Mouse (Mus musculus): ENCODE measurements around the gene Vipr1. TPM values are rescaled to one million over a fixed set of nuclear protein-coding genes. Genes with fewer than 3 reads are reported as not detected.

Vipr1 gene
- polyA plus RNA-seq, 1 experiment from 2014 or later: 6.8 TPM

- no peaks in the 10 kb centered on the region for H3K27me3 ChIP-seq (replicated peaks; ENCODE audit: control insufficient read depth, insufficient read depth, low read length)
- no peak for ATAC-seq
- no peak overlapping the region for H3K9ac ChIP-seq (ENCODE audit: low read depth, low read length)
- no peak overlapping the region for H3K4me3 ChIP-seq (ENCODE audit: low read length)
- no peaks in the 10 kb centered on the region for H3K36me3 ChIP-seq (ENCODE audit: control insufficient read depth, insufficient read depth, low read length)
- H3K27ac ChIP-seq (ENCODE audit: low read length): no peak overlapping the region
- no peak overlapping the region for H3K4me2 ChIP-seq (ENCODE audit: low read depth, low read length)
- no peaks in the 10 kb centered on the region for H3K9me3 ChIP-seq (ENCODE audit: control insufficient read depth, low read length)
- H3K4me1 ChIP-seq (ENCODE audit: control insufficient read depth, insufficient read depth, low read length): peaks cover 10% of the 10 kb centered on the region
- WGBS: 64% methylated on average over 1 of the region's 1 CpGs
Measured at GRCm38 (mm10) chr9:121630627-121631026, 11.9 kb upstream of the Vipr1 start.

GRCm38 (mm10) chr9:121631946-121632345 lies 10.6 kb upstream of the Vipr1 start:
- Histone ChIP-seq H3K4me2 (ENCODE audit: low read depth, low read length) (no peak overlapping the region), H3K36me3 (ENCODE audit: control insufficient read depth, insufficient read depth, low read length) (no peaks in the 10 kb centered on the region), H3K4me3 (ENCODE audit: low read length) (no peak overlapping the region), H3K4me1 (ENCODE audit: control insufficient read depth, insufficient read depth, low read length) (peaks cover 10% of the 10 kb centered on the region), H3K27me3 (replicated peaks; ENCODE audit: control insufficient read depth, insufficient read depth, low read length) (no peaks in the 10 kb centered on the region), H3K27ac (ENCODE audit: low read length) (no peak overlapping the region), H3K9ac (ENCODE audit: low read depth, low read length) (no peak overlapping the region), H3K9me3 (ENCODE audit: control insufficient read depth, low read length) (no peaks in the 10 kb centered on the region)
- ATAC-seq: peak; percentile 59
- WGBS: 49% methylated on average over 4 of the region's 4 CpGs

- Histone ChIP-seq H3K27ac (ENCODE audit: low read length) (no peak overlapping the region), H3K36me3 (ENCODE audit: control insufficient read depth, insufficient read depth, low read length) (no peaks in the 10 kb centered on the region), H3K9ac (ENCODE audit: low read depth, low read length) (no peak overlapping the region), H3K4me2 (ENCODE audit: low read depth, low read length) (no peak overlapping the region), H3K4me1 (ENCODE audit: control insufficient read depth, insufficient read depth, low read length) (peaks cover 10% of the 10 kb centered on the region), H3K27me3 (replicated peaks; ENCODE audit: control insufficient read depth, insufficient read depth, low read length) (no peaks in the 10 kb centered on the region), H3K4me3 (ENCODE audit: low read length) (no peak overlapping the region), H3K9me3 (ENCODE audit: control insufficient read depth, low read length) (no peaks in the 10 kb centered on the region)
- WGBS: 87% methylated on average over 10 of the region's 10 CpGs
- ATAC-seq: 0 out of 2 replicates have a peak, but pooled peaks have one; percentile 38
Measured at GRCm38 (mm10) chr9:121632891-121633290, 9.6 kb upstream of the Vipr1 start.

- no peak overlapping the region for H3K4me3 ChIP-seq (ENCODE audit: low read length)
- H3K27ac ChIP-seq (ENCODE audit: low read length): no peak overlapping the region
- H3K27me3 ChIP-seq (replicated peaks; ENCODE audit: control insufficient read depth, insufficient read depth, low read length): no peaks in the 10 kb centered on the region
- H3K9ac ChIP-seq (ENCODE audit: low read depth, low read length): no peak overlapping the region
- ATAC-seq: peak; percentile 48
- no peaks in the 10 kb centered on the region for H3K9me3 ChIP-seq (ENCODE audit: control insufficient read depth, low read length)
- H3K4me2 ChIP-seq (ENCODE audit: low read depth, low read length): no peak overlapping the region
- 59% methylated on average over 6 of the region's 6 CpGs for WGBS
- peaks cover 10% of the 10 kb centered on the region for H3K4me1 ChIP-seq (ENCODE audit: control insufficient read depth, insufficient read depth, low read length)
- no peaks in the 10 kb centered on the region for H3K36me3 ChIP-seq (ENCODE audit: control insufficient read depth, insufficient read depth, low read length)
Measured at GRCm38 (mm10) chr9:121633306-121633705, 9.2 kb upstream of the Vipr1 start.

GRCm38 (mm10) chr9:121635835-121636576 lies 6.5 kb upstream of the Vipr1 start:
- Histone ChIP-seq H3K4me3 (ENCODE audit: low read length) (no peak overlapping the region), H3K9ac (ENCODE audit: low read depth, low read length) (no peak overlapping the region), H3K4me1 (ENCODE audit: control insufficient read depth, insufficient read depth, low read length) (peaks cover 10% of the 10 kb centered on the region), H3K4me2 (ENCODE audit: low read depth, low read length) (no peak overlapping the region), H3K9me3 (ENCODE audit: control insufficient read depth, low read length) (no peaks in the 10 kb centered on the region), H3K36me3 (ENCODE audit: control insufficient read depth, insufficient read depth, low read length) (no peaks in the 10 kb centered on the region), H3K27ac (ENCODE audit: low read length) (no peak overlapping the region), H3K27me3 (replicated peaks; ENCODE audit: control insufficient read depth, insufficient read depth, low read length) (peaks cover 8% of the 10 kb centered on the region)
- ATAC-seq: no peak
- 46% methylated on average over 7 of the region's 7 CpGs for WGBS

GRCm38 (mm10) chr9:121639790-121640189 lies 2.7 kb upstream of the Vipr1 start:
- Histone ChIP-seq H3K4me3 (ENCODE audit: low read length) (no peak overlapping the region), H3K4me1 (ENCODE audit: control insufficient read depth, insufficient read depth, low read length) (peaks cover 17% of the 10 kb centered on the region), H3K36me3 (ENCODE audit: control insufficient read depth, insufficient read depth, low read length) (no peaks in the 10 kb centered on the region), H3K4me2 (ENCODE audit: low read depth, low read length) (no peak overlapping the region), H3K27me3 (replicated peaks; ENCODE audit: control insufficient read depth, insufficient read depth, low read length) (peaks cover 31% of the 10 kb centered on the region), H3K9ac (ENCODE audit: low read depth, low read length) (no peak overlapping the region), H3K9me3 (ENCODE audit: control insufficient read depth, low read length) (no peaks in the 10 kb centered on the region), H3K27ac (ENCODE audit: low read length) (no peak overlapping the region)
- 61% methylated on average over 16 of the region's 16 CpGs for WGBS
- no peak for ATAC-seq

GRCm38 (mm10) chr9:121641235-121641915 lies 1.1 kb upstream of the Vipr1 start:
- H3K4me1 ChIP-seq (ENCODE audit: control insufficient read depth, insufficient read depth, low read length): peaks cover 22% of the 10 kb centered on the region
- 15% methylated on average over 27 of the region's 27 CpGs for WGBS
- 0 out of 2 replicates have a peak, but pooled peaks have one; percentile 0 for ATAC-seq
- no peaks in the 10 kb centered on the region for H3K36me3 ChIP-seq (ENCODE audit: control insufficient read depth, insufficient read depth, low read length)
- H3K4me3 ChIP-seq (ENCODE audit: low read length): peak overlapping the region; percentile 55
- no peaks in the 10 kb centered on the region for H3K9me3 ChIP-seq (ENCODE audit: control insufficient read depth, low read length)
- H3K27ac ChIP-seq (ENCODE audit: low read length): no peak overlapping the region
- peak overlapping the region; percentile 75 for H3K4me2 ChIP-seq (ENCODE audit: low read depth, low read length)
- peaks cover 31% of the 10 kb centered on the region for H3K27me3 ChIP-seq (replicated peaks; ENCODE audit: control insufficient read depth, insufficient read depth, low read length)
- H3K9ac ChIP-seq (ENCODE audit: low read depth, low read length): peak overlapping the region; percentile 69

- peaks cover 31% of the 10 kb centered on the region for H3K27me3 ChIP-seq (replicated peaks; ENCODE audit: control insufficient read depth, insufficient read depth, low read length)
- 0% methylated on average over 26 of the region's 26 CpGs for WGBS
- H3K4me1 ChIP-seq (ENCODE audit: control insufficient read depth, insufficient read depth, low read length): peaks cover 24% of the 10 kb centered on the region
- no peaks in the 10 kb centered on the region for H3K36me3 ChIP-seq (ENCODE audit: control insufficient read depth, insufficient read depth, low read length)
- H3K9me3 ChIP-seq (ENCODE audit: control insufficient read depth, low read length): no peaks in the 10 kb centered on the region
- H3K9ac ChIP-seq (ENCODE audit: low read depth, low read length): peak within 1 kb of the TSS; percentile 69
- H3K4me3 ChIP-seq (ENCODE audit: low read length): peak within 1 kb of the TSS; percentile 55
- peak; percentile 80 for ATAC-seq
- H3K4me2 ChIP-seq (ENCODE audit: low read depth, low read length): peak within 1 kb of the TSS; percentile 75
- H3K27ac ChIP-seq (ENCODE audit: low read length): no peak within 1 kb of the TSS
Measured at GRCm38 (mm10) chr9:121642001-121642400, 515 bp upstream of the Vipr1 start, which contains the start of gene Lyzl4. Gene Lyzl4, minus strand, starts transcription at chr9:121642096.

GRCm38 (mm10) chr9:121644855-121645254 lies 2.3 kb downstream of the Vipr1 start:
- no peaks in the 10 kb centered on the region for H3K9me3 ChIP-seq (ENCODE audit: control insufficient read depth, low read length)
- H3K36me3 ChIP-seq (ENCODE audit: control insufficient read depth, insufficient read depth, low read length): no peaks in the 10 kb centered on the region
- 0 out of 2 replicates have a peak overlapping the region, but pooled peaks have one; percentile 16 for H3K9ac ChIP-seq (ENCODE audit: low read depth, low read length)
- peaks cover 24% of the 10 kb centered on the region for H3K4me1 ChIP-seq (ENCODE audit: control insufficient read depth, insufficient read depth, low read length)
- H3K4me3 ChIP-seq (ENCODE audit: low read length): no peak overlapping the region
- H3K27me3 ChIP-seq (replicated peaks; ENCODE audit: control insufficient read depth, insufficient read depth, low read length): peaks cover 31% of the 10 kb centered on the region
- ATAC-seq: peak; percentile 54
- peak overlapping the region; percentile 29; the same call in 1 of the 2 replicates for H3K4me2 ChIP-seq (ENCODE audit: low read depth, low read length)
- H3K27ac ChIP-seq (ENCODE audit: low read length): peak overlapping the region; percentile 81
- 41% methylated on average over 3 of the region's 3 CpGs for WGBS

All from intestine, embryonic 16.5 days (tissue).